Mouse (Mus musculus) frontal cortex, adult 2 months (tissue): Measurements from ENCODE around the gene Clcnka. TPM values are rescaled to one million over a fixed set of nuclear protein-coding genes. Genes with fewer than 3 reads are reported as not detected.

ENCODE experiments used
- DNase-seq, 2 experiments: peaks; one replicate each; pipeline ENCODE4 v3.0.0; 2022; ENCODE audit warnings: low spot score in 1 of 2; ENCODE audit errors: extremely low spot score in 1 of 2
- polyA plus RNA-seq: library from polyadenylated mRNA; depleted of rRNA; stranded (reverse); fragments of >200 nt; gene quantifications from 2 replicates; pipeline ENCODE4 v1.2.3, GENCODE M21; 2012

The Clcnka gene
- polyA plus RNA-seq, 1 experiment = 0.08 TPM

DNA sequence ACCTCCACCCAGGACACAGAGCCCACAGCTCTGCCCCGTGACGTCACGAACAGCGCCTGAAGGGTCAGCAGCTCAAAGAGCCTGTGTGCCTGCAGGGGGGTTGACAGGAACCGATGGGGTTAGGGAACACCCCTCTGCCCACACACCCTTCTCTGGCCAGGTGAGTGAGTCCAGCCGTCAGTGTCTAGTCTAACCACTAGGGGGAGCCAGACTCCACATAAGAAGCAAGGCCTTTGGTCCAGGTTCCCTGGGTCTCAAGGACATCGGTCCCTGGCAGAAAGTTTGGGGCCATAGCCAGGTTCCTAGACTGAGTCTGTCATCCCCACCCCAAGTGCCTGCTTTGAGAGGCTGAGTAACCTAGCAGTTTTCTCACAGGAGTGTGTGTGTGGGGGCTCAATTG lies 13.2 kb downstream of the Clcnka start:
- peak in 1 of 2 experiments; percentile 67 for DNase-seq

DNA sequence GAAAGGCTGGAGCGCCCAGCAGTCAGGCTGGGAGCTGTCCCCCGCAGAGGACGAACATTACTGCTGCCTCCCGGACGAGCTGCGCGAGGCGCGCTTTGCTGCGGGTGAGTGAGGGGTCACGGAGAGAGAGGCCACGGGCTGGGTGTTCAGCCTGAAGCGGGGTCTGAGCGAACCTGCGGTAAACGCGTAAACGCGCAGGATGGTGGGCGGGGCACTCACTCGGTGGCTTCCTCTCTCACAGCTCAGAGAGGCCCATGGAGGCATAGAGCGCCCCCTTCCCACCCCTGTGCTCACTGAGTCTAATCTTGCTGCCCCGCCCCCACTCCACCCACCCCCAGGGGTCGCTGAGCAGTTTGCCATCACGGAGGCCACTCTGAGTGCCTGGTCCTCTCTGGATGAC lies 16.1 kb downstream of the Clcnka start:
- no peak for DNase-seq

DNA sequence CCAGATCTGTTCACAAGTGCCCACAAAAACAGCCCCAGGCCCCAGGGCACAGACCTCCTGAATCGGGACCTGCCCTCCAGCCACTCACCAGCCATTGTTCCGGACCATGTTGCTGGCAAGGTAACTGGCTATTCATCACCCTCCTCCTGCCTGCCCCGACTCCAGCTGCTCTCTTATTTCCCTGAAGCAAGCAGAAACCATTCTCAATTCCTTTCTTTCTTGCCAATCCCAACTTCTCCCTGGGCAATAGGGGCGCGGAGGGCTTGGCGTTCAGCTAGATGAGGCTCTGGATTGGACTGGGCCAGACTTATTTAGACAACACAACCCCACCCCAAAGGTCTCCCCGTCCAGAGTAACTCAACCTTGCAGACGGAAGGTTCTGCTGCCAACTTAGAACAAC lies 18.9 kb downstream of the Clcnka start:
- no peak for DNase-seq

GRCm38 (mm10) chr4:141372426-141372825 lies 26.1 kb downstream of the Clcnka start:
- no peak for DNase-seq

DNA sequence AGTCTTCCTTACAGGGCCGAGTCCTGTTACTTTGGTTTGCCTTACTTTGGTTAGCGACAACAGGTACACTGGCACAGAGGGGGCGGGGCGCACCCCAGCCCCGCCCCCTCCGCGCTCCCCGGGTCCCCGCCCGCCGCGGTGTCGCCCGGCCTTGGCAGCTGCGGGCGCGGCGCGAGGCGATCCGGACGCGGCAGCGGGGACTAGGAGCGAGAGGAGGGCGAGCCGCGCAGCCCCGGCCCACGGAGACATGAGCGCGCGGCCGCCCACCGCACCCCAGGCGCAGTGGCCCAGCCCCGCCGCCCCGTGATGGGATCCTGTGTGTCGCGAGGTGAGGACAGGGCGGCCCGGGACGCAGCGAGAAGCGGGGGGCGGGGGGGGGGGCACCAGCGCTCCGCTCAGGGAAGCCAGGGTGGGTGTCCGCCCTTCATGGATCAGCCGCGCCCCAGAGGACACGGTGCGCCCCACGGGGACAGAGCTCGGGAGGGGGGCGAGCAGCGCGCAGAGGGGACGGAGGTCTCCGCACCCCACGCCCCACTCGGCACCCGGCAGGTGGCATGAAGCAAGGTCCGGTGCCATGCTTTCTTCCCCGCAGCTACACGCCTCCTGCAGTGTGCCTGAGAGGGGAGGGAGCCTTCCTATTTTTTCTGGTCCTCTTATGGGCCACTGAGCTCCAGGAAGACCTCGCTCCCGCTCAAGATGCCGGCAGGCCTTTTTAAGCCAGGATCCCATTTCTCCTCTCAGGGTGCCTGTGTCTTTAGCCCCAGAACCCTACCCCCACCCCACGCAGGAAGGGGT lies 30.3 kb downstream of the Clcnka start, which contains the start of gene Fam131c:
TSS of gene Fam131c (plus strand) at position 224 of the 795 bp plus-strand sequence.
- DNase-seq = no peak

DNA sequence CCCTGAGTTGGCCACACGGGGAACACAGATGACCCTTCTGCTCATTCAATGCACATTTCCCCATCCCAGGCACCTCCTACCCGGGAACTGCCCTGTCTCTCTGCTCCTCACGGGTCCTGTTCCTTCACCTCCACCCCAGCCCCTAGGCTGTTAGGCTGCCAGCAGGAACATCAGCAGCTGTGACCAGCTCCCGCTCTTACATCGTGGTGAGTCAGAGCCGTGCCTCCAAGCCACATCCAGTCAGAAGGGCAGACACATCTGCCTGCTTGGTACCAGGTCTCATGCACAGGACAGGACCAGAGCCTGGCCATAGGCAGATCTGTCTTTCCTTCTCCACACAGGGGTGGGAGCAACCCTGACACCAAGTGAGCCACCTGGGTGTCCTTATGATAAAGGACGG lies 32.6 kb downstream of the Clcnka start:
- DNase-seq = no peak

DNA sequence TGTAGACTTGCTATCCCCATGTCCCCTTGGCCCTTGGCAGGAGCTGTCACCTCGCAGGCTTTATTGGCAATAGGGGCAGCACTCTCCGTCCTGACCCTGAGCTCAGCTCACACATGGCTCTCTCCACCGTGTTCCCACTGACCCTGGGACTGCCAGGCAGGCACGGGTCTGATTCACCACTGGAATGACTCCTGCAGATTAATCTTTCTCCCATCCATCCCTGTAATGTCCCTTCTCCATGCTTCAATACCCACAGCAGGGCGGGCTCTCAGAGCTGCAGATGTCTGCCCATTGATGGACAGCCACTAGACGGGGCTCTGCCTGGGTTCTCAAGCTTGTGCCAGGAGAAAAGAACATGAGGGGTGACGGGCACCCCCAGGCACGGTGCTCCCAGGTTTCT lies 33.4 kb downstream of the Clcnka start:
- DNase-seq = no peak

GRCm38 (mm10) chr4:141362937-141363548 lies 35.5 kb downstream of the Clcnka start:
- DNase-seq = peak in 1 of 2 experiments; percentile 90

- DNase-seq = no peak
These were observed 37.7 kb downstream of the Clcnka start for GRCm38 (mm10) chr4:141360846-141361245.

DNA sequence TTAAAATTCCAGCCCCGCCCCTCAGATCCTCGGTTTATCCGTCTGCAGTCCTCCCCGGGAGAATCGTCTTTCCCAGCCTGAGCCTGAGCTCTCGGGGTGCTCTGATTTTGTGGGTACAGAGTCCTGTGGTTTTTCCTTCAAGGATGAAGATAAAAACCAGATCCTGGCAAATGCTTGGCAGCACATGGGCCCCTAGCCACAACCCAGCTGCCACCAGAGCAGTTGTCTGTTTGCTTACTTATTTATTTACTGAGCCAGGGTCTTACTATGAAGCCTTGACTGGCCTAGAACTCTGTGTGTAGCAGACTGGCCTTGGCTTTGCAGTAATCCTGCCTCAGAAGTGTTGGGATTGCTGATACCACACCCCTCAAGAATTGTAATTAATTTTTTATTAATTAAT lies 39.3 kb downstream of the Clcnka start:
- DNase-seq = no peak

GRCm38 (mm10) chr4:141357811-141358210 lies 40.7 kb downstream of the Clcnka start:
- no peak for DNase-seq

DNA sequence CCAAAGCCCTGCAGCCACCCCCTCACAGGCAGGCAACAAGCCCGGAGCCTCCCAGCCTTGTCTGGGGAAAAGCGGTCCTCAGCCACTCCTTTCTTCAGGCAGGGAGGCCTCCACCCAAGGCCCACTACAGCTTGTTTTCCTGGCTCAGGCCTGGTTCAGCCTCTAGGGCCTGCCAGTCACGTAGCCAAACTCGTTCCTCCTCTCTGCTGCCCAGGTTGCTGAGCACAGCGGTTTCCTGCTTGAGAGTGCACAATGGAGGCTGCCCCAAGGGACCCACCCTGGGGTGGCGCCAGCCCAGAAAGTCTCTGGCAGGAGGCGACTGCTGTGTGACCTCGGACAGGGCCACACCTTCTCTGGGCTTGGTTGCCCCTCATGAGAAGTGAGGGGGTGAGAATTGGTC lies 44.7 kb downstream of the Clcnka start:
- no peak for DNase-seq

DNA sequence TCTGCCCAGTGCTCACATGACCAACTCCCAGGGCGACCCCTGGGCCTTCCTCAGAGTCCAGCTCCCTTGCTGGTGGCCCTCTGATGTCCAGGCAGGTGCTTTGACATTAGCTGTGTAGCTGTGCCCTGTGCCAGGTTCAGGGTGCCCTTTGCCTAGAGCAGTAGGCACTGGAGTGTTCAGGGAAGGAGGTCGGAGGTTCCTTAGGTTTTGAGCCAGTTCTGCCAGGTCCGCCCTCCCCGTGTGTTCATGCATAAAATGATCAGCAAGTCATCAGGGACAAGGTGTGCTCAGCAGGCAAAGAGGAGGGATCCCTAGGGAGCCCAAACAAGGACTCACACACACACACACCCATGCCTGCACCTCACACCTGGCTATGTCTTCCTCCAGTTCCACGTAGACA lies 45.5 kb downstream of the Clcnka start:
- no peak for DNase-seq

DNA sequence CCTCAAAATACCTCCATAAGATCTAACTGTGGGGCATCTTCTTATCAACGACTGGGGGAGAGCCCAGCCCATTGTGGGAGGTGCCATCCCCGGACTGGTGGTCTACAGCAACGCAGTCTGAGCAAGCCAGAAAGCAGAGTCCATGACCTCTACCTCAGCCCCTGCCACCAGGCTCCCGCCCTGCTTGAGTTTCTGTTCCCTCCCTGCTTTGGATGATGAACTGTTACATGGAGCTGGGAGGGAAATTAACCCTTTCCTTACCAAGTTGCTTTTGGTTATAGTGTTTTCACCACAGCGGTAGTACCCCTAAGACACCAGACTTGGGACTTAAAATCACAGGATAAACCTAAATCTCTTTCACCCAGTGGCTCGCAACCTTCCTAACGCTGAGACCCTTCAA lies 46.6 kb downstream of the Clcnka start:
- no peak for DNase-seq

GRCm38 (mm10) chr4:141350015-141350414 lies 48.5 kb downstream of the Clcnka start:
- DNase-seq = no peak

DNA sequence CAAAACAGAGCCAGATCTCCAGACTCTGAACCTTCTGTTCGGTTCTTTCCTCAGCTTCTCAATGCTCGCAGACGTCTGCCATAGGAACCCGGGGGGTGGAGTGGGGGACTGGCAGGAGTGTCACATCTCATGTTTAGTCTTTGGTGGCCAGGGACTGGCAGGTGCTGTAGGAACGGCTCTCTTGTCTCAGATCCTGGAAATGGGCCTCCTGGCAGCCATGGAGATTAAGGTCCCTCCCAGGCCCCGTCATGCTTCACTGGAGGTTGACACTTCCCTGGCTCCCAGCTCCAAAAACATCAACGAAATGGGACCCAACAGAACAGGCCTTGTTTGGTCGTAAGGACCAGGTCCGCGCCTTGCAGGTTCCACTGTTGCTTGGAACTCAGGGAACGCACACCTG lies 49.9 kb downstream of the Clcnka start:
- no peak for DNase-seq

GRCm38 (mm10) chr4:141347365-141347797 lies 51.1 kb downstream of the Clcnka start:
- DNase-seq = no peak

DNA sequence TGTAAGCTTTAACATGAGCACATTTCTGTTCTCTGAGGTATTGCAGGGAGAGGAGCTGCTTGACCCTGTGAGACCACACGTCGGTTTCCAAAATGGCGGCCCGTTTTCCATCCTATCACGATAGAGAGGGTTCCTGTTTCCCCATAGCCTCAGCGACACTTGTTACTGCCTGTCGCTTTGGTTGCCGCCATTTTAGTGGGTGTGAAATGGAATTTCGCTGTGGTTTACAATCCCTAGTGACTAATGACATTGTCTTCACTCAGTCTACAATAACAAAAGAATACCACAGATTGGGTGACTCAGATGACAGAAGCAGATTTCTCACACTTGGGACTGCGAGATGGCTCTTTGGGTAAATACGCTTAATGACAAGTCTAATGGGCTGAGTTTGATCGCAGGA lies 53.3 kb downstream of the Clcnka start:
- DNase-seq = no peak

DNA sequence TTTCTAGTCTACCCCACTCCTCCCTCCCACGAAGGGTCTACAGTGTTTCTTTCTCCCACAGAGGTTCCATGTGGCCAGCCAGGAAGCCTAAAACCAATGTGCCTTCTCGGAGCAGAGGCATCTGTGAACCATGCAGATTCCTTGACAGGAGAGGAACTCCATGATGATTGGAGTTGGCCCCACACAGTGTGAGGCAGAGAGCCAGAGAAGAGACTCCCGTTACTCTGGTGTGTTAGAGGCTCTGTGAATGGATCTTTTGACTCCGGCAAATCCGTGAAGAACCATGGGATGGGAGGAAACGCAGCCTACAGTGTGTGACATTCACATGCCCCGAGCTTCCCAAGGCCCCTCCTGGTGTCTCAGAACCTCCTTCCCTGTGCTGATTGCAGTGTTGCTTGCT lies 55.0 kb downstream of the Clcnka start:
- no peak for DNase-seq

DNA sequence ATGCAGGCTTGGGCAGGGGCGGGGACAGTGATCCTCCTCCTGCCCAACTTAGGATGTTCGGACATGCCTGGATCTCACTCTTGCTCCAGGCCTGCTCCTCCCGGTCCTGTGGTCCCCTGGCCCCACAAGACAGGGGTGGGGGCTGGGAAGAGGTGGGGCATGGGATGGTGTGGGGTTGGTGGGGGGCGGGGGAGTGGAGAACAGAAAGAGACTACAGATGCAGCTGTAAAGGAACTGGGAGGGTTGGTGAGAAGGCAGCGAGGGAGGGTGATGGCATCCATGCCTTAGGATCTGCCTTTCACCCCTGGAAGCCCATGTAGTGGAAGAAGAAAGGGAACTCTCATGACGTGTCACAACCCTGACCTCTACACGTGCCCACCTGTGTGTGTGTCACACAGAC lies 57.0 kb downstream of the Clcnka start:
- no peak for DNase-seq

GRCm38 (mm10) chr4:141338853-141339252 lies 59.7 kb downstream of the Clcnka start:
- no peak for DNase-seq

- no peak for DNase-seq
These were observed 60.5 kb downstream of the Clcnka start for GRCm38 (mm10) chr4:141337986-141338385.
